Mouse (Mus musculus) neural tube, embryonic 13.5 days (tissue): ENCODE measurements around the gene Gsta4. TPM values are rescaled to one million over a fixed set of nuclear protein-coding genes. Genes with fewer than 3 reads are reported as not detected.

ENCODE experiments used
- ATAC-seq: fragments of 200-750 bp; cut with Nextera tagmentation; 2 replicates; pipeline ENCODE4 v1.8.0; 2017; ENCODE audit warnings: low read depth, mild to moderate bottlenecking, moderate TSS enrichment, moderate library complexity
- H3K27ac ChIP-seq: fragments of 300-500 bp; sonication (generic); replicated peaks from 2 replicates; pipeline ENCODE4 v1.5.1; 2015; ENCODE audit warnings: moderate library complexity, mild to moderate bottlenecking, inconsistent platforms
- H3K27me3 ChIP-seq: fragments of 300-500 bp; sonication (generic); 2 replicates; pipeline ENCODE4 v1.6.1; 2015; ENCODE audit warnings: mild to moderate bottlenecking, inconsistent platforms
- H3K36me3 ChIP-seq: fragments of 300-500 bp; sonication (generic); 2 replicates; pipeline ENCODE4 v1.6.1; 2015; ENCODE audit warnings: mild to moderate bottlenecking, inconsistent platforms
- H3K4me1 ChIP-seq: fragments of 300-500 bp; sonication (generic); replicated peaks from 2 replicates; pipeline ENCODE4 v1.6.1; 2015; ENCODE audit warnings: inconsistent platforms
- H3K4me2 ChIP-seq: fragments of 300-500 bp; sonication (generic); 2 replicates; pipeline ENCODE4 v1.6.1; 2015; ENCODE audit warnings: inconsistent platforms, mild to moderate bottlenecking, moderate library complexity
- H3K4me3 ChIP-seq: fragments of 300-500 bp; sonication (generic); 2 replicates; pipeline ENCODE4 v1.5.1; 2015; ENCODE audit warnings: mild to moderate bottlenecking, inconsistent platforms
- H3K9ac ChIP-seq: fragments of 300-500 bp; sonication (generic); 2 replicates; pipeline ENCODE4 v1.6.1; 2015; ENCODE audit warnings: moderate library complexity, mild to moderate bottlenecking, inconsistent platforms
- H3K9me3 ChIP-seq: fragments of 300-500 bp; sonication (generic); 2 replicates; pipeline ENCODE4 v1.6.1; 2016; ENCODE audit warnings: inconsistent platforms
- WGBS: fragments of 180-500 bp; shearing (Covaris S2); methylation state at CpG from one replicate; pipeline ENCODE4 v1.1.7; 2015; 5-methylcytosine and 5-hydroxymethylcytosine counted together
- polyA plus RNA-seq: library from polyadenylated mRNA; unstranded; fragments of >200 nt; fragmentation: Nextera tagmentation; extraction: Ambion mirVana; gene quantifications from 2 replicates; pipeline ENCODE4 v1.2.1, GENCODE M21; 2015

The Gsta4 gene
- polyA plus RNA-seq, 1 experiment from 2014 or later, result 35.4 TPM

DNA sequence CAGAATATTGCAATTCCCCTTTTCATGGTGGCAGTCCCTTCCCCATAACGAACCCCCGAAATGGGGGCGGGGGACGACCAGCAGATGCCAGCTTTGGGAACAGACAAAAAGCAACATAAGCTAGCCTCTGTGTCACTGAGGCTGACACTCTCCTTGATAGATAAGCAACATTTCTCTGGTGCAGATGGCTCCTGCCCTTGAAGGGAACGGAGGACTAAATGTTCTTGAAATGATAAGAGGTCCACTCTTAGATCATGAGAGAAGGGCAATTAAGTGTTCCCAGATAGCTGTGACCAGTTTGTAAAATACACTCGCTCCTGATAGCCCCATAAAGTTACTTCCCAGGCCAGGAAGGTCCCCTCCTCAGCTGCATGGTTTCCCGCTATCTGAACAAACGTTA lies 6.3 kb downstream of the Gsta4 start:
- no peak overlapping the region for H3K4me3 ChIP-seq
- no peak overlapping the region for H3K4me2 ChIP-seq
- H3K27ac ChIP-seq, result no peak overlapping the region
- H3K9ac ChIP-seq, result no peak overlapping the region
- peaks cover 24% of the 10 kb centered on the region for H3K4me1 ChIP-seq
- no peaks in the 10 kb centered on the region for H3K9me3 ChIP-seq
- no peak for ATAC-seq
- H3K36me3 ChIP-seq, result no peaks in the 10 kb centered on the region
- H3K27me3 ChIP-seq, result peaks cover 7% of the 10 kb centered on the region
- 77% methylated on average over 8 of the region's 8 CpGs for WGBS

DNA sequence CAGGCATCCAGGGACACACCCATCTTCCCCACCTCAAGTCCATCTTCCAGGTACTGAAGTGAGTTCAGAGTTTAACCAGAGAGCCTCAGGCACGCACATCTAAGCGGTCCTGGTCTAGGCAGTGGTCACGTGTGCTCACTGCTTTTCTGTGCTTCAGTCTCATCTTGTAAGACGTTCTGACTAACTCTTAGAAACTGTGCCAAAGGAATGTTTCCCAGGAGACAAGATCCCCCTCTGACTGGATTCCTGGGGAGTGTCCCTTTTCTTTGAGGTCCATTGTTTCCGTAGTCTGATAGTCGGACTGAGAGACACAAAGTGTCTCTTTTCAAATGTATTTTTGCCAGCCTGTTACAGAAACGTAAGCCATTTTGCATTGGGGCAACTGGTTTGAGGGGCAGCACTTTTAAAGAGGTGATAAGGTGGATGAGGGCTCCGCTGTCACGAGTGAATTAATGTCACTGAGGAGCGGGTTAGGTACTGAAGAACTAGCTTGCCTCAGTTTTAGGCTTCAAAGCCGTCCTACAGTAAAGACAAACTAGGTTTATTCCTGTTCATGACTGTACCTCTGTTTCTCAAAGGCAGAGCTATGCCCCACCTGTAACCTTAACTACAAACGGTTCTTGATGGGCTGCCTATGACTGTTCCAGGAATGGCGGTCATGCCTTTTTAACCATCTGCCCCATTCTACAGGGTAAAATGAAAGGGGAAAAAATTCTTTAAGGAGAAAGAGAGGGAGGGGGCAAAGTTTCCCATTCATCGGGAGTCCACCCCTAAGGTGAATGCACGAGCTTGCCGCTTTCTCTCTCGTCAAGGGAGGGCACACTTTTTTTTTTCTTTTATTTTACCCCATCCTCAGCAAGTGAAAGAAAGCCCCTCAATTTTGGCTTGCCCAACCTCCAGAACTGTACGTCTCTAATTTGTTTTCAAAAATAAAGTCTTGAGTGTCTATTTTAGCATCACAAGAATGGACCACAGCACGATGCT lies 8.4 kb downstream of the Gsta4 start:
- no peaks in the 10 kb centered on the region for H3K9me3 ChIP-seq
- peak overlapping the region; percentile 34 for H3K4me3 ChIP-seq
- H3K27me3 ChIP-seq, result peaks cover 7% of the 10 kb centered on the region
- ATAC-seq, result 0 out of 2 replicates have a peak, but pooled peaks have one; percentile 49
- no peak overlapping the region for H3K27ac ChIP-seq
- H3K9ac ChIP-seq, result 0 out of 2 replicates have a peak overlapping the region, but pooled peaks have one; percentile 9
- peak overlapping the region; percentile 56 for H3K4me2 ChIP-seq
- no peaks in the 10 kb centered on the region for H3K36me3 ChIP-seq
- H3K4me1 ChIP-seq, result peaks cover 24% of the 10 kb centered on the region
- under 1% methylated on average over 19 of the region's 19 CpGs for WGBS

DNA sequence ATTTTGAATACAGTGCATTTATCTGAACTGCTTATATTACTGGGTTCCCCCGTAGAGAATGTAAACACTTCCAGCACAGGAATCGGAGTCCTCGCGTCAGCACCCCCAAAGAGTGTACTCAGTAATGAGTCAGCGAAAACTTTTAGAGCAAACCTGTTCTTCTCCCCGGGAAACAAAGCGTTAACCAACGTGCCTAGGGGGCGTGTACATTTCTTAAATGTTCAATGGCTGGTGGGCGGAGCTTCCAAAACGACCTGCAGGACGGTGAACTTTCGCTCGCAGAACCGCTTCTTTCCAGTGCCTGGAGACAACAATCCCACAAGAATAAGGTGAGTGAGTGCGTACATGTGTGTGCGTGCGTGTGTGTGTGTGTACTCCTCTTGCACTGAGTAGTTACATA lies 9.2 kb downstream of the Gsta4 start:
- no peak overlapping the region for H3K27ac ChIP-seq
- ATAC-seq, result no peak
- peak overlapping the region; percentile 38; the same call in 1 of the 2 replicates for H3K9ac ChIP-seq
- no peaks in the 10 kb centered on the region for H3K9me3 ChIP-seq
- H3K27me3 ChIP-seq, result peaks cover 7% of the 10 kb centered on the region
- H3K4me2 ChIP-seq, result peak overlapping the region; percentile 56
- peak overlapping the region; percentile 34 for H3K4me3 ChIP-seq
- WGBS, result under 1% methylated on average over 18 of the region's 18 CpGs
- H3K36me3 ChIP-seq, result no peaks in the 10 kb centered on the region
- H3K4me1 ChIP-seq, result peaks cover 24% of the 10 kb centered on the region

DNA sequence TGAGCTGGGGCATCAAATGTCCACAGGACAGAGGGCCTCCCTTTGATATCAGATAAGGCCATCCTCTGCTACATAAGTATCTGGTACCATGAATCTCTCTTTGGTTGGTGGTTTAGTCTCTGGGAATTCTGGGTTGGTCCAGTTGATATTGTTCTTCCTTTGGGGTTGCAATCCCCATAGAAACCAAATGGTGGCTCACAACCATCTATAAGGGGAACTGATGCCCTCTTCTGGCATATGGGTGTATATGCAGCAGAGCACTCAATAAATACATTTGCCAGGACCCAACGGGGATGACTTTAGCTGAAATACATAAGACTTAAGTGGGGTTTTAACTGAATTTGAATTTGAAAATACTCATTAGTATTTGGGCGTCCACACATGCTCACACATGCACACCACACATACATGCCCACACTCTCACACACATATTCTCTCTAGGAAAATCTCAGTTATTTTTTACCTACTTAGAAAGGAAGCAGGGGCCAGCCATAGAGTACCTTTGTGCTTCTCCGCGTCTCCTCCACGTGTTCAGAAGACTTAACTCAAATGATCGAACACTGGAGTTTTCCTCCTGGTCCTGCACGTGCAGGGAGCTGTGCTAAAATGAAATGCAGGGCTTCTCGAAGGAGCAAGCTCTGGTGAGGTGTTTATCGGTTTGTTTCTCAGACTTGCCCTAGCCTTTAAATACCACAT lies 11.5 kb downstream of the Gsta4 start:
- Histone ChIP-seq H3K4me2 (0 out of 2 replicates have a peak overlapping the region, but pooled peaks have one; percentile 56), H3K4me1 (peaks cover 24% of the 10 kb centered on the region), H3K4me3 (no peak overlapping the region), H3K9ac (no peak overlapping the region), H3K9me3 (no peaks in the 10 kb centered on the region), H3K27me3 (peaks cover 7% of the 10 kb centered on the region), H3K27ac (no peak overlapping the region), H3K36me3 (no peaks in the 10 kb centered on the region)
- 49% methylated on average over 9 of the region's 9 CpGs for WGBS
- no peak for ATAC-seq

DNA sequence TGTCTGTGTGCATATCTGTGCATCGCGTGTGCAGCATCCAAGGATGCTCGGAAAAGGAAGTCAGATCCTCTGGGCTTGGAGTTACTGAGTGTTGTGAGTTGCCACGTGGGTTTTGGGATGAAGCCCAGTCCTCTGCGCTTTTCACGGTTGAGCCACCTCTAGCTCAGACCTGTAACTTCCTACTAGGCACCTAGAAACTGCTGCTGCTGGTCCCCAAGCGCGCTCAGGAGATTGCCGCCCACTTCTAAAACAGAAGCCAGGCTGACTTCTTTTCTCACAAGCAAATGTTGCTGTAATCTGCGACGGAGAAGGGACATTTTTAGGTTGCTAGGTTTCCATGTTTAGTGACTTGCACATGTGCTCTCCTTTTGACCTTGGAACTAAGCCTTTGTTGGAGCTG lies 12.5 kb downstream of the Gsta4 start:
- Histone ChIP-seq H3K9me3 (no peaks in the 10 kb centered on the region), H3K27ac (no peak overlapping the region), H3K4me2 (no peak overlapping the region), H3K4me3 (no peak overlapping the region), H3K36me3 (no peaks in the 10 kb centered on the region), H3K9ac (no peak overlapping the region), H3K4me1 (peaks cover 24% of the 10 kb centered on the region), H3K27me3 (peaks cover 7% of the 10 kb centered on the region)
- no peak for ATAC-seq
- WGBS, result 86% methylated on average over 11 of the region's 11 CpGs

DNA sequence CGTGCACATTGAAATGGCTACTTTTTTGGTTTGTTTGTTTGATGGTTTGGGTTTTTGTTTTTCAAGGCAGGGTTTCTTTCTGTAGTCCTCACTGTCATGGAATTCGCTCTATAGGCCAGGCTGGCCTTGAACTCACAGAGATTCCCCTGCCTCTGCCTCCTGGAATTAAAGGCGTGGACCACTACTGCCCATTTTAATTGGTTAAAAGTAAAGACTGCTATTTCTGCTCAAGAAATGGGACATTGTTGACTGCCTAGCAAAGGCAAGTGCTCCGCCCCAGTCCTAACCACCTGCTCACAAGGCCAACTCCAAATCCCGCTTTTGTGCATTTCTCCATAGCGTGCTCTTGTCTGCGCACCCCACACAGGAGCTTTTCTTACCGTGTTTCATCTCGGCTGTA lies 15.2 kb downstream of the Gsta4 start:
- Histone ChIP-seq H3K4me1 (no peaks in the 10 kb centered on the region), H3K4me3 (no peak overlapping the region), H3K27ac (no peak overlapping the region), H3K36me3 (no peaks in the 10 kb centered on the region), H3K9ac (no peak overlapping the region), H3K4me2 (no peak overlapping the region), H3K9me3 (no peaks in the 10 kb centered on the region), H3K27me3 (no peaks in the 10 kb centered on the region)
- no peak for ATAC-seq
- 95% methylated on average over 9 of the region's 9 CpGs for WGBS

DNA sequence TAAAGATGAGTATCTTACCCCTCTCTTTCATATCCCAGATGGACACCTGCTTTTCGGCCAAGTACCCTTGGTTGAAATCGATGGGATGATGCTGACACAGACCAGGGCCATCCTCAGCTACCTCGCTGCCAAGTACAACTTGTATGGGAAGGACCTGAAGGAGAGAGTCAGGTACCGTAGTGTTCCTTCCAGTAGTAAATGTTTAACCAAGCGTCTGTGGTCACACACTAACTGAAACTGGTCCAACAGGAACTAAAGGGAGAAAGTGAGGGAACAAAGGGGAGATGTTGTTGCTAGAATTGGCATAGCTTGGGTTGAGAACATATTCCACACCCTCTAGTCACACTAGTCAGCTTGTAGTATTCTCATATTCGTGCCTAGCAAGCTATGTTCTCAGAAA lies 21.6 kb downstream of the Gsta4 start:
- Histone ChIP-seq H3K27me3 (no peaks in the 10 kb centered on the region), H3K4me1 (no peaks in the 10 kb centered on the region), H3K27ac (no peak overlapping the region), H3K9ac (no peak overlapping the region), H3K4me2 (no peak overlapping the region), H3K36me3 (no peaks in the 10 kb centered on the region), H3K9me3 (no peaks in the 10 kb centered on the region), H3K4me3 (no peak overlapping the region)
- ATAC-seq, result no peak
- 84% methylated on average over 6 of the region's 6 CpGs for WGBS

DNA sequence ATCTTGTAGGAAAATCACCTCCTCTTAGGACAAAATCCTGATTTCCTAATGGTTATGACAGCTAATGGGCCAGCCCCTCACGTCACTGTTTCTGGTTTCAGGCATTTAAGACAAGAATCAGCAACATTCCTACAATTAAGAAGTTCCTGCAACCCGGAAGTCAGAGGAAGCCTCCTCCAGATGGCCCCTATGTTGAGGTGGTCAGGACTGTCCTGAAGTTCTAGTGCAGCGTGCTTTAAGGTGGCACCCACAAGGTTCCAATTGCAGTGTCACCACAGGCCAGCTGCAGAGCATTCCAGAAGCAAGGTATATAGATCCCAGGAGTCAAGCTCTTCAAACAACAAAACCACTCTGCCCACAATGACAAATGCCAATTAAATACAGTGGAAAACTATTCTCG lies 26.4 kb downstream of the Gsta4 start:
- Histone ChIP-seq H3K4me3 (no peak overlapping the region), H3K9ac (no peak overlapping the region), H3K27ac (no peak overlapping the region), H3K36me3 (no peaks in the 10 kb centered on the region), H3K27me3 (no peaks in the 10 kb centered on the region), H3K9me3 (no peaks in the 10 kb centered on the region), H3K4me2 (no peak overlapping the region), H3K4me1 (no peaks in the 10 kb centered on the region)
- 82% methylated on average over 4 of the region's 4 CpGs for WGBS
- ATAC-seq, result no peak

DNA sequence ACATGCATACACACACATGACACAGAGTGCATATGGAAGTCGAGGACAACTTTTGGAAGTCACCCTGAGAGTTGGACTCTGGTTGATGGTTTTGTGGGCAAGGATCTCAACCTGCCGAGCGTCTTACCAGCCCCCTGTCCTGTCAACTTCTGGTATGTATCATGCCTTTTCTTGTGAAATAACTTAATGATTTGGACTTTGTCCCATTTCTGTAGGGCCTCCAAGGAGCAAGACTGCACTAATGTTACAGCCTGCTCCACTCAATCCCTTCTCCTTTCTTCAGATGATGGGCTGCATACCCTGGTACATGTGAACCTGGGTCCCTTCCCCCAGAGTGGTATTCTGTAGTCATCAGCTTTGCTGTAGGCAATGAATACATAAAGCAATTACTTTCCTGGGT lies 27.5 kb downstream of the Gsta4 start:
- Histone ChIP-seq H3K27me3 (no peaks in the 10 kb centered on the region), H3K9me3 (no peaks in the 10 kb centered on the region), H3K9ac (no peak overlapping the region), H3K27ac (no peak overlapping the region), H3K4me2 (no peak overlapping the region), H3K36me3 (no peaks in the 10 kb centered on the region), H3K4me1 (no peaks in the 10 kb centered on the region), H3K4me3 (no peak overlapping the region)
- 92% methylated on average over 3 of the region's 3 CpGs for WGBS
- ATAC-seq, result no peak

DNA sequence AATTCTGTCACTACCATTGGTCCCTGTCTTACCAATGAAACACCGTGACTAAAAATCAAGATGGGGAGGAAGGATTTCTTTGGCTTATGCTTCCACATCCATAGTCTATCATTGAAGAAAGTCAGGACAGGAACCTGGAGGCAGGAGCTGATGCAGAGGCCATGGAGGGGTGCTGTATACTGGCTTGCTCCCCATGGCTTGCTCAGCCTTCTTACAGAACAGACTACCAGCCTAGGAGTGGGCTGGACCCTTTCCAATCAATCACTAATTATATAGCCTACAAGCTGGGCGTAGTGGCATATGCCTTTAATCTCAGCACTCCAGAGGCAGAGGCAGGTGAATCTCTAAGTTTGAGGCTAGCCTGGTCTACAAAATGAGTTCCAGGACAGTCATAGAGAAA lies 28.2 kb downstream of the Gsta4 start:
- Histone ChIP-seq H3K9ac (no peak overlapping the region), H3K4me2 (no peak overlapping the region), H3K9me3 (no peaks in the 10 kb centered on the region), H3K36me3 (no peaks in the 10 kb centered on the region), H3K4me3 (no peak overlapping the region), H3K27me3 (no peaks in the 10 kb centered on the region), H3K4me1 (no peaks in the 10 kb centered on the region), H3K27ac (no peak overlapping the region)
- ATAC-seq, result no peak
- 96% methylated on average over 2 of the region's 2 CpGs for WGBS

DNA sequence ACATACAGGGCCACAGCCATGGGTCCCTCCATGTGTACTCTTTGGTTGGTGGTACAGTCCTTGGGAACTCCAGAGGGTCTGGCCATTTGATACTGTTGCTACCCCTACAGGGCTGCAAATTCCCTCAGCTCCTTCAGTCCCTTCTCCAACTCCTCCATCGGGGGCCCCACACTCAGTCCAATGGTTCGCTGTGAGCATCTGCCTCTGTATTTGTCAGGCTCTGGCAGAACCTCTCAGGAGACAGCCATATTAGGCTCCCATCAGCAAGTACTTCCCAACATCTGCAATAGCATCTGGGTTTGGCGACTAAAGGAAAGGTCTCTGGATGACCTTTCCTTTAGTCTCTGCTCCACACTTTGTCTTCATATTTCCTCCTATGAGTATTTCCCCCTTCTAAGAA lies 28.9 kb downstream of the Gsta4 start:
- no peaks in the 10 kb centered on the region for H3K27me3 ChIP-seq
- no peaks in the 10 kb centered on the region for H3K4me1 ChIP-seq
- no peaks in the 10 kb centered on the region for H3K36me3 ChIP-seq
- no peak overlapping the region for H3K27ac ChIP-seq
- no peak for ATAC-seq
- no peaks in the 10 kb centered on the region for H3K9me3 ChIP-seq
- H3K4me3 ChIP-seq, result no peak overlapping the region
- H3K4me2 ChIP-seq, result no peak overlapping the region
- H3K9ac ChIP-seq, result no peak overlapping the region
- WGBS, result 92% methylated on average over 3 of the region's 3 CpGs

DNA sequence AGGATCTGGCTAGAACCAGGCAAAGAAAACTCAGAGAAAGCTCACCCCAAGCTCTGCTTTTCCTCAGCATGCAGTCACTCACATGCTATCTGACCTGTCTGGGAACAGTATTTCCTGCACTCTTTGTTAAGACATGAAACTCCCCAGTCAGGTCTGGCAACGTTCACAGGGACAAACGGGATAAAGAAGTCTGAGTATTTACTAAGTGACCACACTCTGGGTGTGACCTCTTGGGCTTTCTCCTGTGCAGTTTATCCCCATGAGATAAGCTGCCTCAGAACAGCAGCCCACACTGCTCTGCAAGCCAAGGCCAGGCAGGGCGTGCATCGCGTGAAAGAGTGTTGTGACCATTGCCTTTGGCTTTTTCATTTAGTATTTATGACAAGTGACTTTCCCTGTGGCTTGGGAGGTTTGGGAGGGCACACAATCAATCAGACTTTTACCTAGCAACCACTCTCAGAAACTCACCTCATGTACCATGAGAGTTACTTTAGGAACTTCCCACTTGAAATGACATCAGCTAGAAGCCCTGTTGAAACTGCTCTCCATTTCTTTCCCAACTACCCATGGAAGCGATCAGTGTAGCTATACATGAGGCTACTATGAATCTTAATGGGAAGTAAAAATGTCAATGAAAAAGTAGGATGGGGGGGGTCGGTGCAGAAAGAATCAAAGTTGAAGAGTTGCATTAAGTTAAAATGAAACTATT lies 29.9 kb downstream of the Gsta4 start:
- no peaks in the 10 kb centered on the region for H3K9me3 ChIP-seq
- no peaks in the 10 kb centered on the region for H3K4me1 ChIP-seq
- no peaks in the 10 kb centered on the region for H3K27me3 ChIP-seq
- no peak overlapping the region for H3K27ac ChIP-seq
- H3K4me2 ChIP-seq, result no peak overlapping the region
- 88% methylated on average over 7 of the region's 7 CpGs for WGBS
- no peak overlapping the region for H3K9ac ChIP-seq
- no peak overlapping the region for H3K4me3 ChIP-seq
- ATAC-seq, result no peak
- no peaks in the 10 kb centered on the region for H3K36me3 ChIP-seq
